Mouse (Mus musculus) embryonic facial prominence, embryonic 15.5 days (tissue): ENCODE measurements around the gene Itgb6. TPM values are rescaled to one million over a fixed set of nuclear protein-coding genes. Genes with fewer than 3 reads are reported as not detected.

Experiments used
- ATAC-seq: fragments of 200-750 bp; cut with Nextera tagmentation; 2 replicates; pipeline ENCODE4 v1.8.0; 2017; ENCODE audit warnings: low read depth, moderate TSS enrichment; ENCODE audit not compliant: insufficient number of reproducible peaks, low FRiP score, low TSS enrichment
- H3K27ac ChIP-seq: fragments of 300-500 bp; sonication (generic); replicated peaks from 2 replicates; pipeline ENCODE4 v1.5.1; 2015; ENCODE audit warnings: mild to moderate bottlenecking, inconsistent platforms
- H3K27me3 ChIP-seq: fragments of 300-500 bp; sonication (generic); 2 replicates; pipeline ENCODE4 v1.6.1; 2015; ENCODE audit warnings: inconsistent platforms
- H3K36me3 ChIP-seq: fragments of 300-500 bp; sonication (generic); 2 replicates; pipeline ENCODE4 v1.6.1; 2015; ENCODE audit warnings: mild to moderate bottlenecking, inconsistent platforms
- H3K4me1 ChIP-seq: fragments of 300-500 bp; sonication (generic); 2 replicates; pipeline ENCODE4 v1.6.1; 2015; ENCODE audit warnings: inconsistent platforms
- H3K4me2 ChIP-seq: fragments of 300-500 bp; sonication (generic); replicated peaks from 2 replicates; pipeline ENCODE4 v1.6.1; 2015; ENCODE audit warnings: mild to moderate bottlenecking, inconsistent platforms
- H3K4me3 ChIP-seq: fragments of 300-500 bp; sonication (generic); replicated peaks from 2 replicates; pipeline ENCODE4 v1.5.1; 2015; ENCODE audit warnings: mild to moderate bottlenecking, inconsistent platforms
- H3K9ac ChIP-seq: fragments of 300-500 bp; sonication (generic); 2 replicates; pipeline ENCODE4 v1.6.1; 2015; ENCODE audit warnings: inconsistent platforms
- H3K9me3 ChIP-seq: fragments of 300-500 bp; sonication (generic); replicated peaks from 2 replicates; pipeline ENCODE4 v1.6.1; 2016; ENCODE audit warnings: inconsistent platforms
- WGBS: fragments of 180-500 bp; shearing (Covaris S2); methylation state at CpG from one replicate; pipeline ENCODE4 v1.1.7; 2015; 5-methylcytosine and 5-hydroxymethylcytosine counted together
- polyA plus RNA-seq: library from polyadenylated mRNA; unstranded; fragments of >200 nt; fragmentation: Nextera tagmentation; extraction: Ambion mirVana; gene quantifications from 2 replicates; pipeline ENCODE4 v1.2.1, GENCODE M21; 2015

Gene Itgb6
- polyA plus RNA-seq, 1 experiment from 2014 or later: 2.9 TPM

DNA sequence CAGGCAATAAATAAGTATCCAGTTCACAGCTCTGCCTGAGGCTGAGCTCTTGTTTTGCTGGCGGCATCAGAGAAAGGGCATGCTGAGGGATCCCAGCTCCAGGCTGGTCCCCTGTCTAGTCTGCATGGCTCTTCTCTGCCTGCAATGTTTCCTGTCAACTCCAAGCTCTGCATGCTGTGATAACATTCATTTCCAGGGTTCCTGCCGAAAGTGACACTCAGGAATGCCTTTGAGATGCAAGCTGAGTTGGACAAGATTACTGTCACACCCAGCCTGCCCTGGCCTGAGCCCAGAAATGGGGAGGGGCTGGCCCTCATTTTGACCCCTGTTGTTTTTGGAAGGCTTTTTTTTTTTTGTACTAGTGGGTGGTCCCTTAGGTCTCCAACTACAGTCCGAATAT is 7.6 kb upstream of the Itgb6 start:
- Histone ChIP-seq H3K4me3 (no peak overlapping the region), H3K27ac (no peak overlapping the region), H3K36me3 (no peaks in the 10 kb centered on the region), H3K9ac (no peak overlapping the region), H3K9me3 (no peaks in the 10 kb centered on the region), H3K4me2 (no peak overlapping the region), H3K4me1 (peaks cover 5% of the 10 kb centered on the region; the same call in 1 of the 2 replicates), H3K27me3 (no peaks in the 10 kb centered on the region)
- ATAC-seq: no peak
- 19% methylated on average over 3 of the region's 3 CpGs for WGBS

DNA sequence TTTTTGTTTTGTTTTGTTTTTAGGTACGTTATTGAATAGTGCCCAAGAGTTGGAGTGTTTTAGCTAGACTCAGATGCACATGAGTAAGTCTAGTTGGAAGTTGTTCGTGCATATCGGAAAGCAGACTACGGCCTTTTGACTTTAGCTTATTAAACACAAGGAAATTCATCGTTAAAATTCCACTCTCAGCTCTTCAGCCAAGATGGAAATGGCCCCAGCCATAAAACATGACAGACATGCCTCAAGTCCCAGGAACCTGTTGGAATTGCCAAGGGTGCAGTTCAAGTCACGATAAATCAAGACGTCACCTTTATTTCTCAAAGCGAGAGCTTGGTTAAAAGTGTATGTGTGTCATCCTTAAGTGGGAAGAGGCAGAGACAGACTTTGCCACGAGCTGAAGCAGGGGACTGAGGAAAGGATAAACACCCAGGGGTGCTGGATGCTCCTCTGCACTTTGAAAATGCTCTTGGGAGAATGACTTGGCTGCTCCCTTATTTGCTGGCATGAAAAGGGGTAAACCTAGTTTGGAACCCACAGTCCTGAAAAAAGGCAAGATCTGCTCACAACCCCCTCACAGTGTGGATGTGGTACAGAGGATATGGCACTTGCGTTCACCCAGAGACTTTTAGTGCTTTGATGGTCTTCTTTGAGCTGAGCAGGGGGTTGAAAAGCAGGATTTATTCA is 6.6 kb upstream of the Itgb6 start:
- no peak for ATAC-seq
- H3K4me1 ChIP-seq: peaks cover 5% of the 10 kb centered on the region; the same call in 1 of the 2 replicates
- H3K36me3 ChIP-seq: no peaks in the 10 kb centered on the region
- H3K27ac ChIP-seq: no peak overlapping the region
- WGBS: 66% methylated on average over 10 of the region's 10 CpGs
- H3K4me2 ChIP-seq: no peak overlapping the region
- no peaks in the 10 kb centered on the region for H3K27me3 ChIP-seq
- no peak overlapping the region for H3K4me3 ChIP-seq
- no peaks in the 10 kb centered on the region for H3K9me3 ChIP-seq
- no peak overlapping the region for H3K9ac ChIP-seq

DNA sequence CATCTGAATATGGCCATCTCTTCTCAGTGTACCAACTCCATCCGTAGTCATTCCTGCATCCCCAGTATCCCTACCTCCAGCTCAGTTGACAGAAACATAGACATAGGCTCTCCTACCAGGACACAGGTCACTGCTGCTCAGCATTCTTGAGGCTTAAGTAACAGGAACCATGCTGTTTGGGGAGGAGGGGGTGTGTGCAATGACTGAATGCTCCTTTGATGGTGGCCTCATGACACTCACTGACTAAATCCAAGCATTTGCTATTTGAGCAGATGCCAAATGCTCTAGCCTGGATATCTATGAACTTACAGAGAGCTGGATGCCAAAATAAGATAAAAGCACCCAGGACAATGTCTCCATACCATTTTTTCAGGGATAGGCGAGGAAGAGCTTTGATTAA is 2.2 kb upstream of the Itgb6 start:
- WGBS: 82% methylated on average over 2 of the region's 2 CpGs

GRCm38 (mm10) chr2:60722967-60723366 is 524 bp upstream of the Itgb6 start:
- WGBS: 92% methylated on average over 3 of the region's 3 CpGs
- Histone ChIP-seq H3K9ac (no peak overlapping the region), H3K4me1 (no peaks in the 10 kb centered on the region)

More for the DNA sequence above, 2.2 kb upstream of the Itgb6 start:
- Histone ChIP-seq H3K36me3 (no peaks in the 10 kb centered on the region), H3K27me3 (no peaks in the 10 kb centered on the region), H3K9ac (no peak overlapping the region), H3K4me3 (no peak overlapping the region), H3K4me1 (no peaks in the 10 kb centered on the region), H3K9me3 (no peaks in the 10 kb centered on the region), H3K4me2 (no peak overlapping the region), H3K27ac (no peak overlapping the region)
- ATAC-seq: no peak

DNA sequence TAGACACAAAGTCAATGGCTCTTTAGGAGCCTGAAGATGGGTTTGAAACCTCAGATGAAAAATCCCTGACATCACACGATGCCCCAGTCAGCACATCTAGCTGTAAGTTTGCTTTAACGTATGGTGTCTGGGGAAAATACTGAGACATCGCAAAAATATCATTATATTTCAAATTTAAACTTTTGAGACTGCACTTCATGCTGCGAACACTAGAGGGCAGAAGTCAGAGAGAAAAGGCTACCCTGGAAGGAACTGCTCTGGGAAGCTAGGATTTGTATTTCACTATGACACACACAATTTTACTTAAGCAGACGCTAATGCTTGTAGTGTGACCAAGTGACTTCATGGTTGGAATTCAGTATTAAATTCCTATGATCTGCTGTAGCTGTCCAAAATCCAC is 1.5 kb downstream of the Itgb6 start:
- Histone ChIP-seq H3K27me3 (no peaks in the 10 kb centered on the region), H3K4me1 (no peaks in the 10 kb centered on the region), H3K9me3 (no peaks in the 10 kb centered on the region), H3K4me3 (no peak overlapping the region), H3K9ac (no peak overlapping the region), H3K36me3 (no peaks in the 10 kb centered on the region), H3K4me2 (no peak overlapping the region), H3K27ac (no peak overlapping the region)
- WGBS: 14% methylated on average over 5 of the region's 5 CpGs
- no peak for ATAC-seq

More at GRCm38 (mm10) chr2:60722967-60723366, 524 bp upstream of the Itgb6 start:
- Histone ChIP-seq H3K27me3 (no peaks in the 10 kb centered on the region), H3K4me2 (no peak overlapping the region), H3K4me3 (no peak overlapping the region), H3K9me3 (no peaks in the 10 kb centered on the region), H3K27ac (no peak overlapping the region), H3K36me3 (no peaks in the 10 kb centered on the region)
- ATAC-seq: no peak

DNA sequence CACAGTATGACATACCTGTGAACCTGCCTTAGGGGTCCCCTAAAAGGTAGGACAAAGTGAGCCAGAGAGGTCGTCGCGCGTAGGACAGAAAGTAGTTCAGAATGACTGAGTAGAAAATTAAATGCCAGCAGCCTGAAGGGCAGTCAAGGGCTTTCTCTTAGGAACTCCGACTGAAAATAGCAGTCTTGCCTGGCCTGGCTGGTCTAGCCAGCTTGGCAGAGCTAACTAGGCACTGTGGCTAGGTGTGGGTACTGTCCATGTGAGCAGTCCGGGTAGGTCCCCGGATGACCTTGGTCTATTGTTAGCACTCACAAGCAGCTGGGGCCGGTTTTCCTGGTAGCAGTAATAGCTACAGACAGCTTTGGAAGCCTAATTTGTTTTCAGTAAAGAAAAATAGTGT is 2.2 kb downstream of the Itgb6 start:
- H3K4me3 ChIP-seq: no peak overlapping the region
- 70% methylated on average over 8 of the region's 8 CpGs for WGBS
- no peak overlapping the region for H3K27ac ChIP-seq
- H3K9me3 ChIP-seq: no peaks in the 10 kb centered on the region
- H3K4me1 ChIP-seq: peaks cover 6% of the 10 kb centered on the region
- H3K27me3 ChIP-seq: no peaks in the 10 kb centered on the region
- H3K36me3 ChIP-seq: no peaks in the 10 kb centered on the region
- H3K9ac ChIP-seq: no peak overlapping the region
- no peak for ATAC-seq
- no peak overlapping the region for H3K4me2 ChIP-seq

DNA sequence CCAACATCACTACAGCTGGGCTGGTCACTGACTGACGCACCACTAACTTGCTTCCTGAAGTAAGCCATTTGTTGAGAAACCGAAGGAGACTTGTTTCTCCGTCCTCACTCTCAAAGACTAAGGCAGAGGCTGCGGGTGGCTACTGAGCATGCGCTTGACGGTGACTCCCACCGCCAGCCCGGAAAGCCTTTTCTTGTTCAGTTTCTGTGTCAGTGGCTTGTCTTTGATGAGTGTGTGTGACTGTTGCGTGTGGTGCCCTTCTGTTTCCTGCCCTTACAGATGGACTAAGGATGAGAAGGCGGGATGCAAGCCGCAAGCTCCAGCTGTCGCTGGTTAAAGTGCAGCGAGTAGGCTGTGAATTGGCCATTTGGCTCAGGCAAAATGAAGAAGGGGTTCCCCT is 5.1 kb downstream of the Itgb6 start:
- ATAC-seq: no peak
- peak overlapping the region; percentile 11; the same call in 1 of the 2 replicates for H3K4me3 ChIP-seq
- no peaks in the 10 kb centered on the region for H3K27me3 ChIP-seq
- WGBS: 55% methylated on average over 13 of the region's 13 CpGs
- no peaks in the 10 kb centered on the region for H3K9me3 ChIP-seq
- peaks cover 24% of the 10 kb centered on the region for H3K4me1 ChIP-seq
- no peaks in the 10 kb centered on the region for H3K36me3 ChIP-seq
- H3K4me2 ChIP-seq: peak overlapping the region; percentile 3; the same call in 1 of the 2 replicates
- no peak overlapping the region for H3K27ac ChIP-seq
- H3K9ac ChIP-seq: no peak overlapping the region

- Histone ChIP-seq H3K4me3 (no peak overlapping the region), H3K27ac (no peak overlapping the region), H3K27me3 (no peaks in the 10 kb centered on the region), H3K36me3 (no peaks in the 10 kb centered on the region), H3K4me2 (no peak overlapping the region), H3K4me1 (peaks cover 24% of the 10 kb centered on the region), H3K9ac (no peak overlapping the region), H3K9me3 (no peaks in the 10 kb centered on the region)
- ATAC-seq: no peak
Observed at GRCm38 (mm10) chr2:60716549-60716948, 5.9 kb downstream of the Itgb6 start.

GRCm38 (mm10) chr2:60715771-60716170 is 6.7 kb downstream of the Itgb6 start:
- no peaks in the 10 kb centered on the region for H3K9me3 ChIP-seq
- WGBS: 68% methylated on average over 13 of the region's 13 CpGs
- no peak for ATAC-seq
- H3K4me2 ChIP-seq: no peak overlapping the region
- no peaks in the 10 kb centered on the region for H3K27me3 ChIP-seq
- H3K4me3 ChIP-seq: no peak overlapping the region
- H3K4me1 ChIP-seq: peaks cover 24% of the 10 kb centered on the region
- H3K36me3 ChIP-seq: no peaks in the 10 kb centered on the region
- no peak overlapping the region for H3K27ac ChIP-seq
- H3K9ac ChIP-seq: no peak overlapping the region

GRCm38 (mm10) chr2:60714971-60715502 is 7.4 kb downstream of the Itgb6 start:
- WGBS: 35% methylated on average over 8 of the region's 8 CpGs
- H3K9ac ChIP-seq: no peak overlapping the region
- H3K4me2 ChIP-seq: no peak overlapping the region; the same call in 1 of the 2 replicates
- H3K9me3 ChIP-seq: no peaks in the 10 kb centered on the region
- peaks cover 24% of the 10 kb centered on the region for H3K4me1 ChIP-seq
- H3K36me3 ChIP-seq: no peaks in the 10 kb centered on the region
- H3K27ac ChIP-seq: 0 out of 2 replicates have a peak overlapping the region, but pooled peaks have one; percentile 11
- no peaks in the 10 kb centered on the region for H3K27me3 ChIP-seq
- no peak for ATAC-seq
- no peak overlapping the region for H3K4me3 ChIP-seq

DNA sequence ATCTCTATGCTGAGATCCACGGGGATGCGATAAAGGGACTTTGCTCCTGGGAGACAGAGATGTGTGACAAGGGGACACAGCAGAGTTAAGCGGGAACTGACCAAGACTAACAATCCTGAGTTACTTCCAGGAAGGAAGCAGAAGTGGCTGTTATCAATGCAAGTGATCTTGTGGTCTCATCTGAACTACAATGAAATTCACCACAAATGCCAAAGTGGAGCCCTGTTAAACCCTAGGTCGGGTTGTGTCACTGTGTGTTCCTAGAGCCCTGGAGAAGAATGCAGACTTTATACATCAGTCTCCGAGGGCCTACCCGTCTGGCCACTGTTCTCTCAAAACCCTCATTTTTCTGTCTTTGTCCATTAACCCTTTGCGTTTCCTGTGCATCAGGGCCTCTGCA is 8.0 kb downstream of the Itgb6 start:
- H3K9me3 ChIP-seq: no peaks in the 10 kb centered on the region
- no peak overlapping the region for H3K9ac ChIP-seq
- ATAC-seq: no peak
- 0 out of 2 replicates have a peak overlapping the region, but pooled peaks have one; percentile 11 for H3K27ac ChIP-seq
- no peak overlapping the region for H3K4me2 ChIP-seq
- no peaks in the 10 kb centered on the region for H3K36me3 ChIP-seq
- H3K27me3 ChIP-seq: no peaks in the 10 kb centered on the region
- H3K4me1 ChIP-seq: peaks cover 24% of the 10 kb centered on the region
- H3K4me3 ChIP-seq: no peak overlapping the region
- 51% methylated on average over 7 of the region's 7 CpGs for WGBS

DNA sequence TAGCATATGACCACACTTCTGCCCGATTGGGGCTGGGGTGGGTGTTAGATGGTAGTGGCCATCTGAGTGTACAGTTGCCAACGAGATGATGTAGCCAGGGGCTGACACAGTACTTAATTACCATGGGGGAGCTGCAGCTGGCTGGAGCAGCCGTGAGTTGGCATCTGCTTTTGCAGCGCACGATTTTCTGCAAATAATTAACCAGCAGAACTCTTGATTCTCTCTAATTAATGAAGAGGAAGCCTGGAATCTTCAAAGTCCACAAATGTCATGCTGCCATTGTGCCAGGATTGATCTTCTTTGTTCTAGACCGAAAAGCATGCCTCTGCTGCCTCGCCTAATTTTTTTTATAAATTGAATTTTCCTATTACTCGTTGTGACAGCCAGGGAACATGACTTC is 8.6 kb downstream of the Itgb6 start:
- no peak overlapping the region for H3K4me3 ChIP-seq
- 22% methylated on average over 8 of the region's 8 CpGs for WGBS
- peaks cover 24% of the 10 kb centered on the region for H3K4me1 ChIP-seq

More for the DNA sequence above, 8.6 kb downstream of the Itgb6 start:
- Histone ChIP-seq H3K27me3 (no peaks in the 10 kb centered on the region), H3K9ac (no peak overlapping the region), H3K36me3 (no peaks in the 10 kb centered on the region), H3K4me2 (no peak overlapping the region), H3K9me3 (no peaks in the 10 kb centered on the region), H3K27ac (no peak overlapping the region)
- no peak for ATAC-seq
